24 mouse cellular contexts compared by ENCODE assay signal in the genomic region with DNA sequence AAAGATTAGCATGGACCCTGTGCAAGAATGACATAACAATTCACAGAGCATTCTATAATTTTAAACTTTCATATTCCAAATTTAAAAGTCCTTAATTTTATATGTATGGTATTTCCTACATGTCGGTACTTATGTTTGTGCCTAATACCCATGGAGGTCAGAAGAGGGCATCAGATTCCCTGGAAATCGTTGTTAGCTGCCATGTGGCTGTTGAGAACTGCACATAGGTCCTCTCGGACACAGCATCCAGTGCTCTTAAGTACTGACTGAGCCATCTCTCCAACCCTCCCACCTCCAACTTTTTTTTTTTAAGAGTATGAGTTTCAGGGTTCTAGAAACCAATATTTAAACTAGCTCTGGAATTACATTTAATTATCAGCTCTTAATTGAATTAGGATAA. TPM values are rescaled to one million over a fixed set of nuclear protein-coding genes. Genes with fewer than 3 reads are reported as not detected.
DNase-seq lines count a peak whose midpoint lies in the region; ATAC-seq and TF ChIP-seq lines count a peak whose summit lies in the region.
"Had no signal": no experiment of that assay in that cellular context is flagged by ENCODE, and none has a peak within 500 bp of the region (broad histone marks: within the 10 kb centered on the region; RNA-seq: fewer than 3 reads in every experiment).

No protein-coding gene starts in this region.

- H3K27me3 ChIP-seq in intestine, postnatal 0 days (replicated peaks; ENCODE audit: control insufficient read depth, insufficient read depth, low read length), result no peaks in the 10 kb centered on the region
- no peaks in the 10 kb centered on the region for H3K27me3 ChIP-seq in intestine, embryonic 16.5 days (replicated peaks; ENCODE audit: control insufficient read depth, insufficient read depth, low read length)
- H3K27me3 ChIP-seq in ES-Bruce4 (ENCODE audit: control insufficient read depth, insufficient read depth, low read length, poor library complexity, severe bottlenecking), result no peaks in the 10 kb centered on the region
- H3K27me3 ChIP-seq: forebrain, embryonic 15.5 days; heart, embryonic 12.5 days; heart, embryonic 15.5 days; hindbrain, embryonic 13.5 days; intestine, embryonic 15.5 days had no signal

- no peak overlapping the region for H3K4me3 ChIP-seq in intestine, postnatal 0 days (ENCODE audit: low read depth, low read length)
- no peak overlapping the region for H3K4me3 ChIP-seq in intestine, embryonic 16.5 days (ENCODE audit: low read length)
- no peak overlapping the region for H3K4me3 ChIP-seq in ES-Bruce4 (ENCODE audit: low read depth, low read length)
- no peak overlapping the region for H3K4me3 ChIP-seq in left cerebral cortex, adult 2 months
- H3K4me3 ChIP-seq: forebrain, embryonic 15.5 days; heart, embryonic 12.5 days; heart, embryonic 15.5 days; hindbrain, embryonic 10.5 days; hindbrain, embryonic 13.5 days; intestine, embryonic 15.5 days had no signal

- TF ChIP-seq CTCF in intestine, postnatal 0 days (IDR thresholded peaks at IDR 0.05; ENCODE audit: low read depth), result peak; percentile 19; the same call in 1 of the 2 replicates
- peak; percentile 4 for TF ChIP-seq CTCF in ES-Bruce4 (IDR thresholded peaks at IDR 0.05; ENCODE audit: low read depth, low read length)
- no peak for TF ChIP-seq CTCF in left cerebral cortex, adult 2 months (IDR thresholded peaks at IDR 0.05)

- no peaks in the 10 kb centered on the region for H3K4me1 ChIP-seq in intestine, postnatal 0 days (replicated peaks; ENCODE audit: control insufficient read depth, insufficient read depth, low read length)
- H3K4me1 ChIP-seq in intestine, embryonic 16.5 days (ENCODE audit: control insufficient read depth, insufficient read depth, low read length), result peaks cover 2% of the 10 kb centered on the region; the same call in 1 of the 2 replicates
- H3K4me1 ChIP-seq in ES-Bruce4 (ENCODE audit: control insufficient read depth, insufficient read depth, low read length), result no peaks in the 10 kb centered on the region
- H3K4me1 ChIP-seq: heart, embryonic 12.5 days; intestine, embryonic 15.5 days had no signal

- TF ChIP-seq EP300 in ES-Bruce4 (IDR thresholded peaks at IDR 0.05; ENCODE audit: insufficient read depth, low read depth, low read length), result no peak

- intact Hi-C loops in left cerebral cortex, adult 2 months (cut with DNase I), result loop anchor here (5.0 kb wide), 1 partner anchor 68 kb away; no protein-coding TSS in a partner anchor

- DNase-seq in R1 (ENCODE audit: low read depth, low spot score), result peak; percentile 16
- no peak for DNase-seq in left cerebral cortex, adult 2 months (ENCODE audit: extremely low spot score in 1 of 2, low spot score in 2 of 2)
- DNase-seq: adrenal gland, adult 2 months; adrenal gland, postnatal 14 days; cerebellum, adult 11 months; cerebellum, adult 2 months; cerebellum, adult 9-11 months; cerebellum, postnatal 25 days; embryo, embryonic 11 days; gastrocnemius, postnatal 25 days; heart, adult 18-20 months; heart, postnatal 10 days; heart, postnatal 36 days had no signal

- ATAC-seq in intestine, postnatal 0 days, result no peak
- ATAC-seq in intestine, embryonic 16.5 days, result no peak
- ATAC-seq in erythroid progenitor cell, adult 5-6 weeks (replicated peaks; ENCODE audit: low FRiP score, poor library complexity, severe bottlenecking), result no peak
- ATAC-seq: forebrain, embryonic 15.5 days; hindbrain, embryonic 16.5 days; intestine, embryonic 15.5 days had no signal

- TF ChIP-seq POLR2A in ES-Bruce4 (IDR thresholded peaks at IDR 0.05; ENCODE audit: insufficient read depth, low read length), result no peak

- no peaks in the 10 kb centered on the region for H3K9me3 ChIP-seq in intestine, postnatal 0 days (ENCODE audit: control insufficient read depth)
- H3K9me3 ChIP-seq in intestine, embryonic 16.5 days (ENCODE audit: control insufficient read depth, low read length), result no peaks in the 10 kb centered on the region
- no peaks in the 10 kb centered on the region for H3K9me3 ChIP-seq in ES-Bruce4 (replicated peaks; ENCODE audit: control insufficient read depth, insufficient read depth, low read length, poor library complexity, severe bottlenecking)
- H3K9me3 ChIP-seq: forebrain, embryonic 15.5 days; heart, embryonic 12.5 days; heart, embryonic 15.5 days; hindbrain, embryonic 10.5 days; hindbrain, embryonic 13.5 days; intestine, embryonic 15.5 days had no signal

- no peak overlapping the region for H3K4me2 ChIP-seq in intestine, postnatal 0 days (replicated peaks; ENCODE audit: low read depth)
- no peak overlapping the region for H3K4me2 ChIP-seq in intestine, embryonic 16.5 days (ENCODE audit: low read depth, low read length)
- H3K4me2 ChIP-seq: forebrain, embryonic 15.5 days; heart, embryonic 12.5 days; heart, embryonic 15.5 days; hindbrain, embryonic 13.5 days; intestine, embryonic 15.5 days had no signal

- no peaks in the 10 kb centered on the region for H3K36me3 ChIP-seq in intestine, postnatal 0 days (ENCODE audit: control insufficient read depth, insufficient read depth)
- no peaks in the 10 kb centered on the region for H3K36me3 ChIP-seq in intestine, embryonic 16.5 days (ENCODE audit: control insufficient read depth, insufficient read depth, low read length)
- H3K36me3 ChIP-seq in ES-Bruce4 (ENCODE audit: control insufficient read depth, insufficient read depth, low read length, poor library complexity, severe bottlenecking), result no peaks in the 10 kb centered on the region
- H3K36me3 ChIP-seq: forebrain, embryonic 15.5 days; heart, embryonic 12.5 days; heart, embryonic 15.5 days; hindbrain, embryonic 10.5 days; hindbrain, embryonic 13.5 days; intestine, embryonic 15.5 days had no signal

- no peak overlapping the region for H3K9ac ChIP-seq in intestine, postnatal 0 days (ENCODE audit: low read depth, low read length)
- H3K9ac ChIP-seq in intestine, embryonic 16.5 days (ENCODE audit: low read depth, low read length), result no peak overlapping the region
- no peak overlapping the region for H3K9ac ChIP-seq in ES-Bruce4 (ENCODE audit: low read depth, poor library complexity, severe bottlenecking)
- H3K9ac ChIP-seq: forebrain, embryonic 15.5 days; heart, embryonic 12.5 days; heart, embryonic 15.5 days; hindbrain, embryonic 13.5 days; intestine, embryonic 15.5 days had no signal

- WGBS in intestine, postnatal 0 days, result 88% methylated on average over 3 of the region's 3 CpGs
- WGBS in intestine, embryonic 16.5 days, result 83% methylated on average over 3 of the region's 3 CpGs

- H3K27ac ChIP-seq in intestine, postnatal 0 days (ENCODE audit: low read depth, low read length), result no peak overlapping the region
- H3K27ac ChIP-seq in intestine, embryonic 16.5 days (ENCODE audit: low read length), result no peak overlapping the region
- no peak overlapping the region for H3K27ac ChIP-seq in ES-Bruce4 (ENCODE audit: insufficient read depth, low read length)
- H3K27ac ChIP-seq in left cerebral cortex, adult 2 months, result no peak overlapping the region
- H3K27ac ChIP-seq: forebrain, embryonic 15.5 days; heart, embryonic 15.5 days; hindbrain, embryonic 10.5 days; hindbrain, embryonic 13.5 days; intestine, embryonic 15.5 days had no signal

RNA-seq across cellular contexts. Expression of gene Tiparp, which starts 2.5 kb away (rescaled TPM):
- polyA plus RNA-seq in intestine, postnatal 0 days (2015; fragmentation: Nextera tagmentation; extraction: Ambion mirVana), result 26.0 and 26.6 TPM in 2 replicates
- polyA plus RNA-seq in intestine, embryonic 16.5 days (2015; fragmentation: Nextera tagmentation; extraction: Ambion mirVana), result 39.5 and 41.9 TPM in 2 replicates
- polyA plus RNA-seq in ES-Bruce4 (2011; ENCODE audit: insufficient read depth, insufficient read length, low read depth, missing spikeins), result 38.5 and 40.5 TPM in 2 replicates
- 2.9 and 6.7 TPM in 2 replicates for total RNA-seq in erythroid progenitor cell, adult 5-6 weeks (2015; ENCODE audit: low replicate concordance)
- 3.8 and 4.2 TPM in 2 replicates for total RNA-seq in erythroid progenitor cell, adult 5-6 weeks (2017; ENCODE audit: low replicate concordance)
- 10 to 100 TPM; 14.9 to 25.6 TPM for total RNA-seq in left cerebral cortex, adult 2 months (2021)
